ENCODE assay signal across 12 mouse cellular contexts in genomic region chr11:59960476-59961337, GRCm38 (mm10). TPM values are rescaled to one million over a fixed set of nuclear protein-coding genes. Genes with fewer than 3 reads are reported as not detected.
DNase-seq lines count a peak whose midpoint lies in the region; ATAC-seq lines count a peak whose summit lies in the region.
"Had no signal": no experiment of that assay in that cellular context is flagged by ENCODE, and none has a peak within 500 bp of the region (broad histone marks: within the 10 kb centered on the region; RNA-seq: fewer than 3 reads in every experiment).

No protein-coding gene starts in this region.

- no peak overlapping the region for H3K4me2 ChIP-seq in kidney, embryonic 14.5 days (replicated peaks; ENCODE audit: low read depth, low read length)
- peak overlapping the region; percentile 6; the same call in 1 of the 2 replicates for H3K4me2 ChIP-seq in embryonic facial prominence, embryonic 11.5 days (ENCODE audit: low read depth, low read length)
- no peak overlapping the region for H3K4me2 ChIP-seq in hindbrain, embryonic 14.5 days (replicated peaks)
- H3K4me2 ChIP-seq: liver, embryonic 13.5 days; neural tube, embryonic 15.5 days had no signal

- H3K9ac ChIP-seq in kidney, embryonic 14.5 days (ENCODE audit: low read depth, low read length) = 0 out of 2 replicates have a peak overlapping the region, but pooled peaks have one; percentile 12
- H3K9ac ChIP-seq in embryonic facial prominence, embryonic 11.5 days (replicated peaks; ENCODE audit: low read length) = 0 out of 2 replicates have a peak overlapping the region, but pooled peaks have one; percentile 25
- H3K9ac ChIP-seq in hindbrain, embryonic 14.5 days = no peak overlapping the region
- H3K9ac ChIP-seq: liver, embryonic 13.5 days; neural tube, embryonic 15.5 days had no signal

- no peak overlapping the region for H3K4me3 ChIP-seq in kidney, embryonic 14.5 days (ENCODE audit: low read length)
- H3K4me3 ChIP-seq in embryonic facial prominence, embryonic 11.5 days (ENCODE audit: low read depth, low read length) = no peak overlapping the region
- no peak overlapping the region for H3K4me3 ChIP-seq in hindbrain, embryonic 14.5 days (replicated peaks; ENCODE audit: low read length)
- H3K4me3 ChIP-seq: liver, embryonic 13.5 days; neural tube, embryonic 15.5 days had no signal

- H3K27ac ChIP-seq in kidney, embryonic 14.5 days (ENCODE audit: low read depth, low read length) = no peak overlapping the region
- H3K27ac ChIP-seq in embryonic facial prominence, embryonic 11.5 days (replicated peaks; ENCODE audit: low read depth, low read length) = peak overlapping the region; percentile 68
- H3K27ac ChIP-seq in hindbrain, embryonic 14.5 days = no peak overlapping the region
- H3K27ac ChIP-seq: liver, embryonic 13.5 days; macrophage; neural tube, embryonic 15.5 days had no signal

- peaks cover 19% of the 10 kb centered on the region for H3K36me3 ChIP-seq in kidney, embryonic 14.5 days (ENCODE audit: control insufficient read depth, insufficient read depth, low read length)
- H3K36me3 ChIP-seq in embryonic facial prominence, embryonic 11.5 days (replicated peaks; ENCODE audit: control insufficient read depth, insufficient read depth, low read depth, low read length) = no peaks in the 10 kb centered on the region; the same call in 1 of the 2 replicates
- peaks cover 19% of the 10 kb centered on the region for H3K36me3 ChIP-seq in hindbrain, embryonic 14.5 days (replicated peaks; ENCODE audit: control insufficient read depth, insufficient read depth)

- WGBS in kidney, embryonic 14.5 days = 88% methylated on average over 20 of the region's 20 CpGs
- WGBS in embryonic facial prominence, embryonic 11.5 days = 56% methylated on average over 20 of the region's 20 CpGs
- WGBS in hindbrain, embryonic 14.5 days = 89% methylated on average over 20 of the region's 20 CpGs

- ATAC-seq in kidney, embryonic 14.5 days (ENCODE audit: low FRiP score, low TSS enrichment) = no peak
- ATAC-seq in embryonic facial prominence, embryonic 11.5 days (replicated peaks; ENCODE audit: insufficient number of reproducible peaks, low FRiP score, low TSS enrichment, low read depth) = peak; percentile 71
- no peak for ATAC-seq in hindbrain, embryonic 14.5 days (ENCODE audit: low FRiP score)

- DNase-seq in kidney, postnatal 25 days = no peak
- DNase-seq in MN1 (ENCODE audit: low spot score) = peak; percentile 85
- DNase-seq in embryonic facial prominence, embryonic 11.5 days (ENCODE audit: low spot score) = peak; percentile 88
- peak; percentile 32 for DNase-seq in heart, postnatal 4 days
- DNase-seq in cerebellum, adult 11-12 months = no peak
- DNase-seq in hindbrain, embryonic 14.5 days (ENCODE audit: low spot score) = no peak
- DNase-seq: cerebellum, adult 9-10 months; liver, embryonic 13.5 days; thymus, postnatal 14 days had no signal

- H3K9me3 ChIP-seq in kidney, embryonic 14.5 days (ENCODE audit: control insufficient read depth, low read length) = no peaks in the 10 kb centered on the region
- no peaks in the 10 kb centered on the region for H3K9me3 ChIP-seq in embryonic facial prominence, embryonic 11.5 days (replicated peaks; ENCODE audit: control insufficient read depth, low read length)
- H3K9me3 ChIP-seq in hindbrain, embryonic 14.5 days (ENCODE audit: control insufficient read depth, low read length) = no peaks in the 10 kb centered on the region
- H3K9me3 ChIP-seq: liver, embryonic 13.5 days; neural tube, embryonic 15.5 days had no signal

- H3K4me1 ChIP-seq in kidney, embryonic 14.5 days (ENCODE audit: control insufficient read depth, insufficient read depth, low read length) = peaks cover 13% of the 10 kb centered on the region
- peaks cover 5% of the 10 kb centered on the region for H3K4me1 ChIP-seq in embryonic facial prominence, embryonic 11.5 days (ENCODE audit: control insufficient read depth, insufficient read depth, low read length)
- H3K4me1 ChIP-seq in hindbrain, embryonic 14.5 days (replicated peaks; ENCODE audit: control insufficient read depth, insufficient read depth, low read length) = peaks cover 23% of the 10 kb centered on the region

- peaks cover 19% of the 10 kb centered on the region; the same call in 1 of the 2 replicates for H3K27me3 ChIP-seq in kidney, embryonic 14.5 days (ENCODE audit: control insufficient read depth, insufficient read depth, low read length)
- peaks cover 9% of the 10 kb centered on the region for H3K27me3 ChIP-seq in embryonic facial prominence, embryonic 11.5 days (ENCODE audit: control insufficient read depth, insufficient read depth, low read length)
- peaks cover 29% of the 10 kb centered on the region for H3K27me3 ChIP-seq in hindbrain, embryonic 14.5 days (ENCODE audit: control insufficient read depth, insufficient read depth, low read length)

RNA-seq across cellular contexts. Expression of gene Rasd1, which starts 4.0 kb away (rescaled TPM):
- polyA plus RNA-seq in kidney, embryonic 14.5 days (2014; fragmentation: Nextera tagmentation; extraction: Ambion mirVana) = 3.0 and 3.6 TPM in 2 replicates
- polyA plus RNA-seq in embryonic facial prominence, embryonic 11.5 days (2014; fragmentation: Nextera tagmentation; extraction: Ambion mirVana) = 2.2 TPM in 2 replicates
- total RNA-seq in heart, postnatal 4 days (2021) = 1 to 10 TPM; 4.0 to 4.4 TPM
- polyA plus RNA-seq in hindbrain, embryonic 14.5 days (2014; fragmentation: Nextera tagmentation; extraction: Ambion mirVana) = 0.97 and 1.3 TPM in 2 replicates

RNA-seq across cellular contexts. Expression of gene Med9, which starts 12.7 kb away (rescaled TPM):
- polyA plus RNA-seq in kidney, embryonic 14.5 days (2014; fragmentation: Nextera tagmentation; extraction: Ambion mirVana) = 41.3 and 43.7 TPM in 2 replicates
- polyA plus RNA-seq in embryonic facial prominence, embryonic 11.5 days (2014; fragmentation: Nextera tagmentation; extraction: Ambion mirVana) = 40.9 and 45.9 TPM in 2 replicates
- 10 to 100 TPM; 27.5 to 30.2 TPM for total RNA-seq in heart, postnatal 4 days (2021)
- 32.7 and 36.1 TPM in 2 replicates for polyA plus RNA-seq in hindbrain, embryonic 14.5 days (2014; fragmentation: Nextera tagmentation; extraction: Ambion mirVana)

Comparison
In these comparisons a context has a peak if more than half of its experiments do, and no peak if none do; other contexts are left out.
1. DNase-seq: peak in MN1 (single experiment), embryonic facial prominence, embryonic 11.5 days (single experiment) and heart, postnatal 4 days (single experiment); none in kidney, postnatal 25 days (0 of 2), cerebellum, adult 11-12 months (single experiment) and hindbrain, embryonic 14.5 days (single experiment).